Mouse (Mus musculus) neutrophil, adult 65 days (primary cell): Measurements from ENCODE around the gene Sostdc1. TPM values are rescaled to one million over a fixed set of nuclear protein-coding genes. Genes with fewer than 3 reads are reported as not detected.

ENCODE experiments used
- total RNA-seq: library from RNA; stranded (reverse); gene quantifications from 2 replicates; pipeline ENCODE4 v1.2.4, GENCODE M21; 2023

The Sostdc1 gene
- total RNA-seq: not detected in 2 replicates

GRCm38 (mm10) chr12:36313916-36314315, at the start of gene Sostdc1:
TSS of gene Sostdc1 (plus strand) at chr12:36314139.

Other genes with a start within 250 kb of the Sostdc1 start
- gene Ankmy2, start 157.0 kb upstream of the Sostdc1 start, total RNA-seq: 4.2 and 5.4 TPM in 2 replicates
- gene Bzw2, start 156.1 kb upstream of the Sostdc1 start, total RNA-seq: 13.9 and 17.9 TPM in 2 replicates
- gene Lrrc72, start 60.7 kb upstream of the Sostdc1 start, total RNA-seq: not detected in 2 replicates
- 0.22 and 0.70 TPM in 2 replicates for gene Ispd, start 67.3 kb downstream of the Sostdc1 start, total RNA-seq
- gene D630036H23Rik, start 68.0 kb downstream of the Sostdc1 start, total RNA-seq: not detected in 2 replicates